Mouse (Mus musculus): Measurements from ENCODE around the gene Itpk1.

The Itpk1 gene

DNA sequence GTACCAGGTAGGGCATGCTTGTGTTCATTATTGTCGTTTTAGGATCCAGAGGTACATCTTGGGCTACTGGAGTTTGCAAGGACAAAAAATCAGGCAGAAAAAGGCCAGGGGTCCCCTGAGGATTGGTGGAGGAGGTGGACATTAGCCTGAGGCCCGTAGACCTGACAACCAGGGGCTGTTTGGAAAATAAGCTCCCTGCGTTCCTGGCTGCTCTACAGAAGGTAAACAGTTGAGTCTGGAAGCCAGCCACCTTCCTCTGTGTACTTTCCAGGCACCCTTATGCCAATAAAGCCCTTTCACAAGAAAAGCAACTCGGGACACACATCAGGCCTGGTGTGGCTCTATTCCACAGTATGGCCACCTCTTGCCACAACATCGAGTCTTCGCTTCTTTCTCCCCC, 79.0 kb downstream of the Itpk1 start:
- no peak for DNase-seq (ENCODE audit: low spot score in 2 of 2)

- no peak for DNase-seq (ENCODE audit: low spot score in 2 of 2)
Observed at GRCm38 (mm10) chr12:102625118-102625517, 79.6 kb downstream of the Itpk1 start.

GRCm38 (mm10) chr12:102623827-102624226, 80.9 kb downstream of the Itpk1 start:
- no peak for DNase-seq (ENCODE audit: low spot score in 2 of 2)

DNA sequence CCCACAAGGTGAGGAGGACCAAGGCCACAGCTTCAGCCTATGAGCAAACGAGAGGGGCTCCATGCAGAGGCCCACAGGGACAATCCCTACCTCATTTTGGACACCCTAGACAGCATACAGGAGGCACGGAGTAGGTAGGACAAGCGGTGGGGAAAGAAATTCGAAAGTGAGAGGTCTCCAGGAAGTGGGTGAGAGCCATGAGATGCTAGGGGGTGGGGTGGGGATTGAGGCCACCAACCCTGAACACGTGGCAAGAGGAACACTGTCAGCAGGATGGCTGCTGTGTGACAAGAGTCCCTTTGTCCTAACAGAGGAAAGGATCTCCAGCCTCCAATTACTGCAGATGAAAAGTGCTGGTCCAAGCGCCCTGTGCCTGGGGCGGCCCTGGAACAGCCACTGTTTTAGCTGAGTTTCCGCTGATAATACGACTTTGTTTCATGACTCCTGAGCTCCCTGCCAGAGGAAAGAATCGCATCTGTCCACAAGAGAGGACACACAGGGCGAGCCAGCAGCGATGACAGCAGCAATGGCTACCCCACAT, 82.4 kb downstream of the Itpk1 start:
- DNase-seq (ENCODE audit: low spot score in 2 of 2): no peak

- no peak for DNase-seq (ENCODE audit: low spot score in 2 of 2)
Observed at GRCm38 (mm10) chr12:102621811-102622210, 82.9 kb downstream of the Itpk1 start.

DNA sequence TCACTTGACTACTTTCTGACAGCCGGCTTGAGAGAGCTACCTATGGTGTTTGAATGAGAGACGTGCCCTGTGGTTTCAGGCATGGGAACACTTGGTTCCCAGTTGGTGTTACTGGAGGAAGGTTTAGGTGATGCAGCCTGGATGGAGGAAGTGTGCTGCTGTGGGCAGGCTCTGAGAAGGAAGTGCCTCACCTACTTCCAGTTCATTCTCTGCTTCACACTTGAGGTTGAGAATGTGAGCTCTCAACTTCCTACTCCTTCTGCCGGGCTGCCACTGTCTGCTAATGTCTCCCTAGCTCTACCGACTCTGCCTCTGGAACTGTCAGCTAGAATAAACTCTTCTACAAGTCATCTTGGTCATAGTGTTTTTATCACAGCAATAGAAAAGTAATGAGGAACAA, 83.5 kb downstream of the Itpk1 start:
- no peak for DNase-seq (ENCODE audit: low spot score in 2 of 2)

DNA sequence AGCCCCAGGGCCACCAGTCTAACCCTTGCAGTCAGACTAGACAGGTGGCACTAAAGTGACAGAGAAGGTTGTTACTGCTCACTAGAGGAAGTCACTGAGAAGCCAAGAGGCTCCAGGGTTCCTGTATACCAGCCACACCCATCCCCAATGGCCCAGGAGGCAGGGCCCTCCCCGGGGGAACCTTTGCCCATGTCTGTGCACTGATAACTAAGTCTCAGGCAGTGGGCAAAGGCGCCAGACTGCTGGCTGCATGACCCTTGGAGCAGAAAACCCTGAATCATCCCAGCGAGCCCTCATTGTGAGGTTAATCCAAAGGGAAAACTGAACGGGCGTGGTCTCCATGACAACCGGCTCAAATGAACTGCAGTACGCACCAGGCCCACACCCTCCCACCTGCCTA, 84.8 kb downstream of the Itpk1 start:
- DNase-seq (ENCODE audit: low spot score in 2 of 2): peak in 1 of 2 experiments; percentile 39

GRCm38 (mm10) chr12:102618085-102618484, 86.6 kb downstream of the Itpk1 start:
- DNase-seq (ENCODE audit: low spot score in 2 of 2): no peak

GRCm38 (mm10) chr12:102616843-102617519, 87.7 kb downstream of the Itpk1 start:
- DNase-seq (ENCODE audit: low spot score in 2 of 2): no peak

DNA sequence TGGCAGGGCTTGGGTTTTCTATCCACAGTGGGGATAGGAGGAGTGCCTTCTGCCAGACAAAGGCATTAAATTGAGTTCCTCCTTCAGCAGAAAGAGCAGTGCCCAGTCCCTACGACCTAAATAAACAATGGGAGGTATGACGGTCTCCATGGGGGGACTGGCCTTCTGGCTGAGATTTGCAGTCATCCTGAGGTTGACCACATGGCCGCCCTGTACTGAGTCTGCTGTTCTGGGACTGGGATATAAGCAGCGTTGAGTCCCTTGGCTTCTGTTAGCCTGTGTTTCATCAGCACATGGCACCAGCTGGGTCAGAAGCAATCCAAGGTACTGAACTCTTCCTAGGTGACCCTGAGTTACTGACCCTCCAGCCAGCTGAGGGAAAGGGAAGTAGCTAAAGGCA, 88.5 kb downstream of the Itpk1 start:
- DNase-seq (ENCODE audit: low spot score in 2 of 2): no peak

- no peak for DNase-seq (ENCODE audit: low spot score in 2 of 2)
Observed at GRCm38 (mm10) chr12:102613411-102613810, 91.3 kb downstream of the Itpk1 start.

DNA sequence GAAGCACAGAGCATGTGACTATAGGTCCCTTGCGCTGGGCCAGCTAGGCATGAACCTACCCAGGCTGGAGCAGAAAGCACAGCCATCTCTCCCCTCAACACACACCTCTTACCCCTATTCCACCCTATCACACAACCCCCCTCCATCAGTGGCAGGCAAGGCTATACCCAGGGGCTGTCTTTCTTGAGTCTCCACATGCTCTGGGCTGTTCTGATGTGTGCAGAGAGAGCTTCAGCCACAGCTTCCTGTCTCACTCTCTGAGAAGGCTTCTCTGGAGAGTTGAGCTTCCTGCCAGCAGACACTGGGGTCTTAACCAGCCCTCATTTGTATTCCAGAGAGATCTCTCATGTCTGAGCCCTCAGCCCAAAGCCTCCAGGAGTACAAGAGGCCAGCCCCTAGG, 92.3 kb downstream of the Itpk1 start:
- peak in 1 of 2 experiments; percentile 26 for DNase-seq (ENCODE audit: low spot score in 2 of 2)

DNA sequence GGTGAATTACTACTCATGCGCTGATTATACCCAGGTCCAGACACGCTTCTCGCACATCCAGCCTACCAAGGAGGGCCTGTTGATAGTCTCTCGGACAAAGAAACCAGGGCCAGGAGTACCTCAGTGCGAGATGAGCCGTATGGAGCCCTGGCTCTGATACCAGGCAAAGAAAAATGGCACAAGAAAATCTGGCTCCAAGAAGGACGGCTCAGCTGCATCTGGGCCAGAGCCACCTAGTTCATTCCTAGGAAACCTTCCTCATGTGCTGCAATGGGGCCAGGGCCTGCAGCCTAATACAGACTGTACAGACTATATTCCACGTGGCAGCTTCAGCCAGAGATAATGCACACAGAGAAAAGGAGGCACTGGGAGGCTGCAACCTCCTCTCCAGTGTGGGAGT, 93.8 kb downstream of the Itpk1 start:
- DNase-seq (ENCODE audit: low spot score in 2 of 2): no peak

GRCm38 (mm10) chr12:102607808-102608517, 96.8 kb downstream of the Itpk1 start:
- DNase-seq (ENCODE audit: low spot score in 2 of 2): no peak

DNA sequence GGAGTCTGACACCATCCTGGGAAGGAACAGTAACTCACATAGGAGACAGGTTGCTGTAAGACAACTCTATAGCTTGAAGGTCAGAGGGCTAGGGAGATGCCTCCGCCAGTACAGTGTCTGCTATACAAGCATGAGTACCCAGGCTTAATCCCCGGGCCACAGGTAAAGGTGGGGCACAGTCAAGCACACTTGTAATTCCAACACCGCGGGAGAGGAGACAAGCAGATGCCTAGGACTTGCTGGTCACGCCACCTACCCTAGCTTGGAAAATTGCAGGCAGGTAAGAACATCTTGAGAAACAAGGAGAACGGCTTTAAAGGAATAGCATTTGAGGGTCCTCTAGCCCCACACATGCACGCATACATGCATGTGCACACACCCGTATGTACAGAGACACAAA, 97.7 kb downstream of the Itpk1 start:
- DNase-seq (ENCODE audit: low spot score in 2 of 2): no peak

GRCm38 (mm10) chr12:102605607-102606006, 99.1 kb downstream of the Itpk1 start:
- DNase-seq (ENCODE audit: low spot score in 2 of 2): no peak

GRCm38 (mm10) chr12:102602255-102603041, 102.3 kb downstream of the Itpk1 start:
- DNase-seq (ENCODE audit: low spot score in 2 of 2): no peak

DNA sequence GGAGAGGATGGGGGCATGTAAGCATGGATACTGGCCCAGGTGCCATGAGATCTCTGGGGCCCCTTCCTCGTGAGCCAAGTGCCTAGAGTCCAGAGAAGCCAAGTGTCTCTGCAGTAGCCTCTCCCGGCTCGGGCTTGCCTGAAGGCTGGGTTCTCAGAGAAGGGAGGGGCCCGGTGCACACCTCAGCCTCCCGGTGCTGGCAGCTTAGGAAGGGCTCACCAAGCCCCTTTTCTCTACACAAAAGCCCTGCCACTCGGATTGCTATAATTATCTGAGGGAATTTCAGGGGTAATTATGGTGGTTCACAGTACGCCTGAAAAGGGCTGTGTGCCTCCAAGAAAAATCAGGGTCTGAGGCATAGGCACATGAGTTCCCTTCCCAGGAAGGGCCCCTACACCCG, 102.9 kb downstream of the Itpk1 start:
- no peak for DNase-seq (ENCODE audit: low spot score in 2 of 2)

GRCm38 (mm10) chr12:102600345-102600744, 104.4 kb downstream of the Itpk1 start:
- no peak for DNase-seq (ENCODE audit: low spot score in 2 of 2)

- DNase-seq (ENCODE audit: low spot score in 2 of 2): no peak
Observed at GRCm38 (mm10) chr12:102599801-102600200, 104.9 kb downstream of the Itpk1 start.

- no peak for DNase-seq (ENCODE audit: low spot score in 2 of 2)
Observed at GRCm38 (mm10) chr12:102598535-102598934, 106.2 kb downstream of the Itpk1 start.

DNA sequence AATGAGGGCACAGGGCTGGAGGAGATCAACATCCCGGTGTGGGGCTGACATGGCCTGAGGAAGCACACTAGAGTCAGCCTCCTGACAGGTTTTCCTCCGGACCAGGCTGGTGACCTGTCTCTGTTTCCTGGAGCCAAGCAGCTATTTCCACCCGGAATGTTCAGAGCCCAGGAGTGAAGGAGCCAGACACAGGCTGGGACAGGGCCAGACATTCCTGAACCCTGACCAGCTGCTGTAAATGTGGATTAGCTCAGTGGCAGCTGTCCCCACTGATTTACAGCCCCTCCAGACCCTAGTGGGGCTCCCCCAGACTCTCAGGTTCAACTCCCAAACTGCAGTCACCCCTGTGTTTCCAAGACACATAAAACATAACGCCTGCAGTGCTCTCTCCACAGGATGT, 107.3 kb downstream of the Itpk1 start:
- DNase-seq (ENCODE audit: low spot score in 2 of 2): no peak
